Mouse (Mus musculus): ENCODE data around the gene Ptprg.
"Not testable (repeated sequence)": the region's sequence is repeated elsewhere in the genome, so short reads cannot be mapped to it uniquely, and the experiment has no call there.

DNA sequence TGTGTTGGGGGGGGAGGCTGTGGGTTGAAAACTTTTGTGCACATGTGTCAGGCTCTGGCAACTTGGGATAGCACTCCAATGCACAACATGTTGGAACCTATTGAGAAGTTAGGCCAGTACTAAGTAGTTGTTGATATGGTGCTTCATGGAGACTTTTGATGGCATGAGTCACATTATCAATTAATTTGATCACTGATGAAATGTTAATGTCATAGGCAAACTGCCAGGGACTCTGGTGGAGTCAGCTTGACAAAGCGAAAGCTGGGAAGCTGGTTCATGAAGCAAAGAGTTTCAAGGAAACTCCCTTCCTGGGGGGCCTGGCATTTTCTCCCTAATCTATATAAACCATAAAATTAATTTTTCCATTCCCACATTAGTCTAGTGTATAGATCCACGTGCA, 508.0 kb downstream of the Ptprg start:
- not testable (repeated sequence) for TF ChIP-seq CTCF (IDR thresholded peaks at IDR 0.05; ENCODE audit: control insufficient read depth, insufficient read depth, insufficient replicate concordance, low read depth, low read length); POLR2A (IDR thresholded peaks at IDR 0.05; ENCODE audit: control insufficient read depth, low read depth, low read length)
